Mouse (Mus musculus): ENCODE data around the gene Sema3f. TPM values are rescaled to one million over a fixed set of nuclear protein-coding genes. Genes with fewer than 3 reads are reported as not detected.

Sema3f gene
- polyA plus RNA-seq, 1 experiment: 29.1 TPM

- peaks cover 11% of the 10 kb centered on the region for H3K4me1 ChIP-seq (ENCODE audit: control insufficient read depth, insufficient read depth, low read length)
- peak overlapping the region; percentile 85 for H3K27ac ChIP-seq (ENCODE audit: insufficient read depth, low read length)
- no peak for TF ChIP-seq CTCF (IDR thresholded peaks at IDR 0.05; ENCODE audit: extremely low read depth, insufficient read depth, low read length)
- no peak for TF ChIP-seq POLR2A (IDR thresholded peaks at IDR 0.05; ENCODE audit: extremely low read depth, insufficient read depth, low read length)
- H3K4me3 ChIP-seq (ENCODE audit: insufficient read depth, low read length): peak overlapping the region; percentile 62
Measured at GRCm38 (mm10) chr9:107632478-107632877, 77.8 kb downstream of the Sema3f start.

- no peak overlapping the region for H3K4me3 ChIP-seq (ENCODE audit: insufficient read depth, low read length)
- 0 out of 2 replicates have a peak overlapping the region, but pooled peaks have one; percentile 6 for H3K27ac ChIP-seq (ENCODE audit: insufficient read depth, low read length)
- peaks cover 11% of the 10 kb centered on the region for H3K4me1 ChIP-seq (ENCODE audit: control insufficient read depth, insufficient read depth, low read length)
- no peak for TF ChIP-seq POLR2A (IDR thresholded peaks at IDR 0.05; ENCODE audit: extremely low read depth, insufficient read depth, low read length)
- no peak for TF ChIP-seq CTCF (IDR thresholded peaks at IDR 0.05; ENCODE audit: extremely low read depth, insufficient read depth, low read length)
Measured at GRCm38 (mm10) chr9:107631861-107632260, 78.4 kb downstream of the Sema3f start.

Other genes with a start within 250 kb of the Sema3f start
- 35.4 and 36.5 TPM in 2 replicates for gene Tmem115, start 176.5 kb downstream of the Sema3f start, polyA plus RNA-seq (2012; rRNA removed)
- gene Cyb561d2, start 168.3 kb downstream of the Sema3f start, polyA plus RNA-seq (2012; rRNA removed): 29.5 and 31.3 TPM in 2 replicates
- gene Nprl2, start 168.2 kb downstream of the Sema3f start, polyA plus RNA-seq (2012; rRNA removed): 66.7 and 67.2 TPM in 2 replicates
- 6.0 and 6.7 TPM in 2 replicates for gene Zmynd10, start 163.2 kb downstream of the Sema3f start, polyA plus RNA-seq (2012; rRNA removed)
- 24.4 and 24.5 TPM in 2 replicates for gene Rassf1, start 158.9 kb downstream of the Sema3f start, polyA plus RNA-seq (2012; rRNA removed)
- gene Tusc2, start 147.2 kb downstream of the Sema3f start, polyA plus RNA-seq (2012; rRNA removed): 139 and 143 TPM in 2 replicates
- 9.7 and 10.3 TPM in 2 replicates for gene Hyal2, start 142.5 kb downstream of the Sema3f start, polyA plus RNA-seq (2012; rRNA removed)
- gene Hyal1, start 133.5 kb downstream of the Sema3f start, polyA plus RNA-seq (2012; rRNA removed): 5.0 and 5.7 TPM in 2 replicates
- gene Naa80, start 131.6 kb downstream of the Sema3f start, polyA plus RNA-seq (2012; rRNA removed): 13.8 and 13.9 TPM in 2 replicates
- 0.44 and 0.48 TPM in 2 replicates for gene Hyal3, start 129.7 kb downstream of the Sema3f start, polyA plus RNA-seq (2012; rRNA removed)
- 16.3 and 18.6 TPM in 2 replicates for gene Ifrd2, start 122.8 kb downstream of the Sema3f start, polyA plus RNA-seq (2012; rRNA removed)
- gene Sema3b, start 101.2 kb downstream of the Sema3f start, polyA plus RNA-seq (2012; rRNA removed): 2.4 and 4.3 TPM in 2 replicates
- 283 and 286 TPM in 2 replicates for gene Gnai2, start 75.1 kb downstream of the Sema3f start, polyA plus RNA-seq (2012; rRNA removed)
- gene Slc38a3, start 40.9 kb downstream of the Sema3f start, polyA plus RNA-seq (2012; rRNA removed): 134 and 156 TPM in 2 replicates
- gene Gnat1, start 30.8 kb downstream of the Sema3f start, polyA plus RNA-seq (2012; rRNA removed): 0.40 and 0.42 TPM in 2 replicates
- gene Rbm5, start 60.5 kb upstream of the Sema3f start, polyA plus RNA-seq (2012; rRNA removed): 138 and 156 TPM in 2 replicates
- gene Rbm6, start 162.8 kb upstream of the Sema3f start, polyA plus RNA-seq (2012; rRNA removed): 60.7 and 62.5 TPM in 2 replicates
- gene Mon1a, start 177.7 kb upstream of the Sema3f start, polyA plus RNA-seq (2012; rRNA removed): 29.4 and 31.2 TPM in 2 replicates
- gene Mst1r, start 196.4 kb upstream of the Sema3f start, polyA plus RNA-seq (2012; rRNA removed): 2.0 and 2.4 TPM in 2 replicates
- gene Actl11, start 218.0 kb upstream of the Sema3f start, polyA plus RNA-seq (2012; rRNA removed): not detected in 2 replicates
- gene Camkv, start 225.2 kb upstream of the Sema3f start, polyA plus RNA-seq (2012; rRNA removed): 459 and 489 TPM in 2 replicates
- gene Traip, start 239.7 kb upstream of the Sema3f start, polyA plus RNA-seq (2012; rRNA removed): 11.1 and 15.7 TPM in 2 replicates

Data from cortical plate, adult 2 months (tissue).